Mouse (Mus musculus): ENCODE results near the gene Gprin2. TPM values are rescaled to one million over a fixed set of nuclear protein-coding genes. Genes with fewer than 3 reads are reported as not detected.

The Gprin2 gene
- polyA plus RNA-seq, 1 experiment, result 0.23 TPM

DNA sequence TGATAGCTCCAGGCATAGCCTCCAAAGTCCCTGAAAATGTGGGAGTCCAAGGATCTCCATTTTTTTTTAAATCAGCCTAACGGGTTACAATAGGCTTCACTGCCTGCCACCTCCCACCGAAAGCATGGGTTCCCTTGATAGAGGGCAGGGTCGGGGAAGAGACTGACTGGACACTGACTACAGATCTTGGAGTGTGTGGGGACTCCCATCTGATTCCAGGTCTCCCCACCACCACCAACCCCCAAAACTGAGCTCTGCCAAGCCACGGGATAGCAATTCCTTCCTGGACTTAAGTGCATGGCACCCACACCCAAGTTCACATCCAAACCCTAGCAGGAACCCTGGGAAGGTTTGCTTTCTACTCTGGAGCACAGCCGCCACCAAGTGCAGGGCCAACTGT, 19.0 kb upstream of the Gprin2 start:
- Histone ChIP-seq H3K27ac (ENCODE audit: insufficient read depth, low read depth, low read length) (no peak overlapping the region), H3K4me3 (ENCODE audit: low read depth, low read length) (peak overlapping the region; percentile 10), H3K27me3 (ENCODE audit: control insufficient read depth, insufficient read depth, low read length) (peaks cover 11% of the 10 kb centered on the region; the same call in 1 of the 2 replicates), H3K36me3 (ENCODE audit: control insufficient read depth, insufficient read depth, low read length) (no peaks in the 10 kb centered on the region), H3K4me1 (ENCODE audit: control insufficient read depth, insufficient read depth, insufficient read length, low read length) (no peaks in the 10 kb centered on the region; the same call in 1 of the 2 replicates)
- 62% methylated on average over 5 of the region's 5 CpGs for WGBS
- TF ChIP-seq CTCF (IDR thresholded peaks at IDR 0.05; ENCODE audit: extremely low read depth, insufficient read length, insufficient replicate concordance, low read depth, low read length), result no peak

DNA sequence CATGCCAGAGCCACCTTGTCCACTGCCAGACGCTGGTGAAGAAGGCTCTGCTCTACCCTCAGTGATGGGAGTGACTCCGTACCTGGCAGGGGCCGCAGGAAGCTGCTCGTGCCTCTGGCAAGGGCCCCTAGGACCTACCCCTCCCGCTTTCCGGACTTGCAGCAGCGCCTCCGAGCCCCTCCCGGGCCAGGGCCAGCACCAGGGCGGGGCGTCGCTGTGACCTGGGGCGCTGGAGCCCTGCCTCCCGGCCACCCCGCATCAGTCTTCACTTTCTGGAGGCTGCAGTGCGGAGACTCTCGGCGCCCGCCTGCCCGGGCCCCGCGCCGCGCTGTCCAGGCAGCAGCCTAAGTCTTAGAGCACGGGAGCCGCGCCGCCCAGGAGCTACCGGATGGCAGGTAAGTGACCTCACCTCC, 18.3 kb upstream of the Gprin2 start:
- H3K27ac ChIP-seq (ENCODE audit: insufficient read depth, low read depth, low read length), result no peak overlapping the region
- 3% methylated on average over 29 of the region's 29 CpGs for WGBS
- peak overlapping the region; percentile 21 for H3K4me3 ChIP-seq (ENCODE audit: low read depth, low read length)

DNA sequence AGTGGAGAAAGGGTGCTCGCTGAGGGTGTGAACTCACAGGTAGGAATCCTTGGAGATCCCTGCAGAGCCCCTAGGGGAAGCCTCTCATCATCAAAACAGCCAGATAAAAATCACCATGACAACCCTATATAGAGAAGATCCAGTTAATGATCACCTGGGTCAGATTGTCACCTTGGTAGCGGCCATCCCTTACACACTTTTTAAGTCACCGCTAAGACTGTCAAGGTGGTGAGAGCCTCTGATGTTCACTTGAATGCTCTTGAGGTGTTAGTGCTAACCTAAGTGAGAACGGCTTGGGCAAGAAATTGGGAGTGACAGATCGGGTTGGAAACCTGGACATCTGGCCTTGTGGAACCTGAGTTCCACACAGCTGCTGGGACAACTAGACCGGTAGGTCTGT, 17.8 kb upstream of the Gprin2 start, which contains the start of gene Syt15:
Gene Syt15, plus strand, starts transcription at position 301 of the 400 bp plus-strand sequence.
- Histone ChIP-seq H3K4me3 (ENCODE audit: low read depth, low read length) (peak within 1 kb of the TSS; percentile 21), H3K27ac (ENCODE audit: insufficient read depth, low read depth, low read length) (no peak within 1 kb of the TSS), H3K4me1 (ENCODE audit: control insufficient read depth, insufficient read depth, insufficient read length, low read length) (no peaks in the 10 kb centered on the region; the same call in 1 of the 2 replicates), H3K27me3 (ENCODE audit: control insufficient read depth, insufficient read depth, low read length) (peaks cover 11% of the 10 kb centered on the region; the same call in 1 of the 2 replicates), H3K36me3 (ENCODE audit: control insufficient read depth, insufficient read depth, low read length) (no peaks in the 10 kb centered on the region)
- WGBS, result 54% methylated on average over 6 of the region's 6 CpGs
- TF ChIP-seq CTCF (IDR thresholded peaks at IDR 0.05; ENCODE audit: extremely low read depth, insufficient read length, insufficient replicate concordance, low read depth, low read length) (no peak), POLR2A (IDR thresholded peaks at IDR 0.05; ENCODE audit: low read depth, low read length) (no peak)

More for the DNA sequence above, 18.3 kb upstream of the Gprin2 start:
- no peak for TF ChIP-seq CTCF (IDR thresholded peaks at IDR 0.05; ENCODE audit: extremely low read depth, insufficient read length, insufficient replicate concordance, low read depth, low read length)
- no peak for TF ChIP-seq POLR2A (IDR thresholded peaks at IDR 0.05; ENCODE audit: low read depth, low read length)
- H3K4me1 ChIP-seq (ENCODE audit: control insufficient read depth, insufficient read depth, insufficient read length, low read length), result no peaks in the 10 kb centered on the region; the same call in 1 of the 2 replicates
- H3K27me3 ChIP-seq (ENCODE audit: control insufficient read depth, insufficient read depth, low read length), result peaks cover 11% of the 10 kb centered on the region; the same call in 1 of the 2 replicates
- H3K36me3 ChIP-seq (ENCODE audit: control insufficient read depth, insufficient read depth, low read length), result no peaks in the 10 kb centered on the region

DNA sequence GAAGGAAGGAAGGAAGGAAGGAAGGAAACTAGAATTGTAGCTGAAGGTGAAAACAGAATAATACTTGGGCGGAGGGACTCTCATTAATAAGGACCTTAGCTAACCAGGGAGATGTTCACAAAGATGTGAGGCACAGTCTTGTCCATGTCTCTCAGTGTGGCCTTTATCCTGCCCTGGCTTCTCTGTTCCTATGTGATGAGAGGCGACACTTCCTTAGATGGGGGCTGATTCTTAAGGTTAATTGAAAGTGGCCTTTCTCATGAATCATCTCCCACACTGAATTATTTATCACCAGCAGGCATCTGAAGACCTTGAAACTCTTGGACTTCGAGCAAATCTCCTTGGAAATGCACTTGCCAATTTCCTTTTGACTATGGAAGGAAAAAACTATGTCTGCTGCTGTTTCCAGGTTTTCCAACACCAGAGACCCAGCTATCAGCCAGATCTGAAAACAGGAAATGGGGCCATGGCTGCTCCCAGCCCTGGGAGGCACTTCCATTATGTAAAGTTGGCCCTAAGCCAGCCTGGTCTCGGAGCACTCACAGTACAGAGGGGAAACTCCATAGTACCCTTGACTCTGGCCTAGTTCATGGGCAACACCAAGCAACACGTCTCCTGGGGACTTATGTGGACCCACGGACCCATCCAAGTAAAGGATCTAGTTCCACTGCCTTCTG, 14.1 kb upstream of the Gprin2 start:
- no peak for TF ChIP-seq CTCF (IDR thresholded peaks at IDR 0.05; ENCODE audit: extremely low read depth, insufficient read length, insufficient replicate concordance, low read depth, low read length)
- no peak for TF ChIP-seq POLR2A (IDR thresholded peaks at IDR 0.05; ENCODE audit: low read depth, low read length)
- Histone ChIP-seq H3K27me3 (ENCODE audit: control insufficient read depth, insufficient read depth, low read length) (peaks cover 10% of the 10 kb centered on the region; the same call in 1 of the 2 replicates), H3K4me1 (ENCODE audit: control insufficient read depth, insufficient read depth, insufficient read length, low read length) (no peaks in the 10 kb centered on the region; the same call in 1 of the 2 replicates), H3K4me3 (ENCODE audit: low read depth, low read length) (no peak overlapping the region), H3K36me3 (ENCODE audit: control insufficient read depth, insufficient read depth, low read length) (no peaks in the 10 kb centered on the region), H3K27ac (ENCODE audit: insufficient read depth, low read depth, low read length) (no peak overlapping the region)
- WGBS, result 48% methylated on average over 6 of the region's 6 CpGs

DNA sequence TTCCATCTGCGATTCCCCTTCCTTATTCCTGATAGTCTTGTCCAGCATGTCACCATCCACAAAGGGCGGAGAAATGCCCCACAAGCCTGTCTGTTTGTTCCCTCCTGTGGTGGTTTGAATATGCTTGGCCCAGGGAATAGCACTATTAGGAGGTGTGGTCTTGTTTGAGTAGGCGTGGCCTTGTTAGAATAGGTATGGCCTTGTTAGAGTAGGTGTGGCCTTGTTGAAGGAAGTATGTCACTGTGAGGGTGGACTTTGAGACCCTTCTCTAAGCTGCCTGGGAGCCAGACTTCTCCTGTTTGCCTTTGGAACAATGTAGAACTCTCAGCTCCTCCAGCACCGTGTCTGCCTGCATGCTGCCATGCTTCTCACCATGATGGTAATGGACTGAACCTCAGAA, 8.5 kb upstream of the Gprin2 start:
- no peaks in the 10 kb centered on the region for H3K27me3 ChIP-seq (ENCODE audit: control insufficient read depth, insufficient read depth, low read length)
- H3K4me1 ChIP-seq (ENCODE audit: control insufficient read depth, insufficient read depth, insufficient read length, low read length), result no peaks in the 10 kb centered on the region
- WGBS, result 78% methylated on average over 4 of the region's 4 CpGs
- TF ChIP-seq POLR2A (IDR thresholded peaks at IDR 0.05; ENCODE audit: low read depth, low read length) (no peak), CTCF (IDR thresholded peaks at IDR 0.05; ENCODE audit: extremely low read depth, insufficient read length, insufficient replicate concordance, low read depth, low read length) (no peak)
- H3K27ac ChIP-seq (ENCODE audit: insufficient read depth, low read depth, low read length), result no peak overlapping the region
- no peak overlapping the region for H3K4me3 ChIP-seq (ENCODE audit: low read depth, low read length)
- no peaks in the 10 kb centered on the region for H3K36me3 ChIP-seq (ENCODE audit: control insufficient read depth, insufficient read depth, low read length)

DNA sequence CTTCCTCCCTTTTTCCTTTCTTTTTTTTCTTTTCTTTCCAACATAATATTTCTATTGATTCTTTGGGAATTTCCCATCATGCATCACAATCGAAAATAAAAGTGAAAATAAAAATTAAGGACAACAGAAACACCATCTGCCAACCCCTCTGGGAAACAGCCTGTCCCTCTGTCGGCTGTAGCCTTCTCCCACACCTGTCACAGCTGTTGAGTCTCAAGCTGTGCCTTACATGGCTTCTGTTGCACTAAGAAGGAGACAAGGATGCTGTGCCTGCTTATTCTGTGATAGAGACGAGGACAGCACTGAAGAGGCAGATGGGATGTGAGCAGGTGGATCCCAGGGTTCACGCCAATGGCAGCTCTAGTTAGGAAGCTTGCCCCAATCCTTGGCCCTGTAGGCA, 7.6 kb upstream of the Gprin2 start:
- H3K4me3 ChIP-seq (ENCODE audit: low read depth, low read length), result no peak overlapping the region
- WGBS, result 61% methylated on average over 4 of the region's 4 CpGs
- H3K36me3 ChIP-seq (ENCODE audit: control insufficient read depth, insufficient read depth, low read length), result no peaks in the 10 kb centered on the region
- H3K27ac ChIP-seq (ENCODE audit: insufficient read depth, low read depth, low read length), result no peak overlapping the region
- no peak for TF ChIP-seq CTCF (IDR thresholded peaks at IDR 0.05; ENCODE audit: extremely low read depth, insufficient read length, insufficient replicate concordance, low read depth, low read length)
- no peak for TF ChIP-seq POLR2A (IDR thresholded peaks at IDR 0.05; ENCODE audit: low read depth, low read length)
- no peaks in the 10 kb centered on the region for H3K27me3 ChIP-seq (ENCODE audit: control insufficient read depth, insufficient read depth, low read length)
- no peaks in the 10 kb centered on the region for H3K4me1 ChIP-seq (ENCODE audit: control insufficient read depth, insufficient read depth, insufficient read length, low read length)

DNA sequence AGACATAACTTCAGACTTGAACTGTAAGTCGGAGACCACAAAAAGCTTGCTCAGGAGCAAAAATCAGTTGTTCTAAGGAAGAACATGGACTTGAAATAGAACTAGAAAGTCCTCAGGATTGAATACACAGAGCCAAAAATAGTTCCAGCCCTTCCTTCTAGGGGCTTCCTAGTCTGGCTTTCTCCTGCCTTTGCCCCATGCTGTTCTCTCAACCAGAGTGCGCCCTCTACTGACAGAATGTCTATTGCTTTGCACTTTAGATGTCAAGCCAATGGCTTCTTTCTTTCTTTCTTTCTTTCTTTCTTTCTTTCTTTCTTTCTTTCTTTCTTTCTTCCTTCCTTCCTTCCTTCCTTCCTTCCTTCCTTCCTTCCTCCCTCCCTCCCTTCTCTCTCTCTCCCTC, 7.2 kb upstream of the Gprin2 start:
- TF ChIP-seq CTCF (IDR thresholded peaks at IDR 0.05; ENCODE audit: extremely low read depth, insufficient read length, insufficient replicate concordance, low read depth, low read length) (no peak), POLR2A (IDR thresholded peaks at IDR 0.05; ENCODE audit: low read depth, low read length) (no peak)
- 54% methylated on average over 2 of the region's 2 CpGs for WGBS
- Histone ChIP-seq H3K4me3 (ENCODE audit: low read depth, low read length) (no peak overlapping the region), H3K36me3 (ENCODE audit: control insufficient read depth, insufficient read depth, low read length) (no peaks in the 10 kb centered on the region), H3K27me3 (ENCODE audit: control insufficient read depth, insufficient read depth, low read length) (no peaks in the 10 kb centered on the region), H3K4me1 (ENCODE audit: control insufficient read depth, insufficient read depth, insufficient read length, low read length) (no peaks in the 10 kb centered on the region), H3K27ac (ENCODE audit: insufficient read depth, low read depth, low read length) (no peak overlapping the region)

Measured in small intestine, adult 2 months (tissue).